Mouse (Mus musculus) ES-Bruce4 (cell line): ENCODE data around the gene Osbp.

Source experiments
- CTCF ChIP-seq: IDR thresholded peaks from one replicate; pipeline ENCODE4 v1.8.1; 2011; ENCODE audit warnings: low read depth, low read length
- POLR2A ChIP-seq: IDR thresholded peaks from one replicate; pipeline ENCODE4 v1.8.1; 2011; ENCODE audit warnings: low read length; ENCODE audit not compliant: insufficient read depth

GRCm38 (mm10) chr19:12008410-12009380 lies 43.0 kb downstream of the Osbp start:
- TF ChIP-seq POLR2A = no peak
- no peak for TF ChIP-seq CTCF
